Mouse (Mus musculus): ENCODE measurements around the gene Phf14. TPM values are rescaled to one million over a fixed set of nuclear protein-coding genes. Genes with fewer than 3 reads are reported as not detected.

Gene Phf14
- polyA plus RNA-seq, 1 experiment from 2014 or later: 53.5 TPM

DNA sequence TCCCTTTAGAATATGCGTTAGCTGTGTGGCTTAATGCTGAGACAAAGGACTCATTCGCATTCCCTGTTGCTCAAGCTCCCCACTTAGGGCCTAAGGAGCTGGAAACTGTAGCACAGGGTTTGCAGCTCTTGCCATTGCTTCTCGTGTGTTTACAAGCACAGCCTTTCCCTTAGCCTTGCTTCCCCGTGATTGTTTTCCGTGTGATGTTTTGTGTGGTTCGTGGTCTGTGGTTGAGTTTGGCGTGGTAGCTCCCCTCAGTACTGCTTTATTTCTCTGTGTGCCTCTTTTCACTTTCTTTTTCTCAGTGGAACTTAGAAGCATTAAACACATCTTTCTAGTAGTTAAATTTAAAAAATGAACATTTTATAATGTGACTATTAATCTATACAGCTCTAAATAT lies 130.7 kb downstream of the Phf14 start:
- Histone ChIP-seq H3K9me3 (ENCODE audit: control insufficient read depth, low read length) (no peaks in the 10 kb centered on the region), H3K27me3 (ENCODE audit: control insufficient read depth, insufficient read depth, low read depth, low read length) (no peaks in the 10 kb centered on the region), H3K4me1 (replicated peaks; ENCODE audit: control insufficient read depth, insufficient read depth, low read length) (no peaks in the 10 kb centered on the region), H3K27ac (ENCODE audit: low read length) (no peak overlapping the region), H3K9ac (ENCODE audit: low read length) (no peak overlapping the region), H3K36me3 (ENCODE audit: control insufficient read depth, insufficient read depth, low read length) (no peaks in the 10 kb centered on the region), H3K4me2 (ENCODE audit: low read depth, low read length) (no peak overlapping the region), H3K4me3 (ENCODE audit: low read length) (no peak overlapping the region)
- no peak for ATAC-seq (ENCODE audit: low read depth)
- WGBS: 81% methylated on average over 7 of the region's 7 CpGs

DNA sequence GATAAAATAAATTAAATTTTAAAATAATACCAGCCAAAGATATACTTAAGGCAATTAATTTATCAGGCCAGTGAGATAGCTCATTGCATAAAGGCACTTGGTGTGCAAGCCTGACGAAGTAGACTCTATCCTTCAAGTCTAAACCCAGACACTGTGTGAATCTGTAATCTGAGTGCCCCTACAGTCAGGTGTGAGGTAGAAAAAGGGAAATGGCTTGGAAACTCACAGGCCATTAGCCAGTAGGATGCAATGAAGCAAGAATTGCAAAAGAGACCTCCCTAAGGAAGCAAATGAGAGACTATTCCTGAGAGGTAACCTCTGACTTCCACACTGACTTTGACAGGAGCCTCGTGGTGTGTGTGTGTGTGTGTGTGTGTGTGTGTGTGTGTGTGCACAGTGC lies 145.3 kb downstream of the Phf14 start:
- Histone ChIP-seq H3K27me3 (ENCODE audit: control insufficient read depth, insufficient read depth, low read depth, low read length) (no peaks in the 10 kb centered on the region), H3K4me1 (replicated peaks; ENCODE audit: control insufficient read depth, insufficient read depth, low read length) (no peaks in the 10 kb centered on the region), H3K9ac (ENCODE audit: low read length) (no peak overlapping the region), H3K4me3 (ENCODE audit: low read length) (no peak overlapping the region), H3K9me3 (ENCODE audit: control insufficient read depth, low read length) (no peaks in the 10 kb centered on the region), H3K27ac (ENCODE audit: low read length) (no peak overlapping the region), H3K36me3 (ENCODE audit: control insufficient read depth, insufficient read depth, low read length) (peaks cover 3% of the 10 kb centered on the region), H3K4me2 (ENCODE audit: low read depth, low read length) (no peak overlapping the region)
- WGBS: 78% methylated on average over 2 of the region's 2 CpGs
- no peak for ATAC-seq (ENCODE audit: low read depth)

DNA sequence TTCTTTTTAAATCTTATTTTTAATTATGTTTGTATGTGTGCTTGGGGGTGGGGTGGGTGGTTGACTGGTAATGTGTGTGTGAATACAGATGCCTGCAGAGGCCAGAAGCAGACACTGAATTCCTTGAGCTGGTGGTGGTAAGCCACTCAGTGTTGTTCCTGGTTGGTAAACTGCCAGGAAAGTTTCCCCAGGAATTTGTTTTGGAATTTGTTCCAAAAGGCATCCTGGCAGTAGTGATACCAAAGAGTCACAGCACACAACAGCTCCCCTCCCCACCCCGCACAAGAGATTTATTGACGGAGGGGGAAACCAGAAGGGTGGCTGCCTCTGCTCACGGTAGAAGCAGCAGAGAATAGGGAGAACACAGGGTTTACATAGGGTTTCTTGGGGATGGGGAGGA lies 146.5 kb downstream of the Phf14 start:
- 38% methylated on average over 3 of the region's 3 CpGs for WGBS
- H3K36me3 ChIP-seq (ENCODE audit: control insufficient read depth, insufficient read depth, low read length): no peaks in the 10 kb centered on the region; the same call in 1 of the 2 replicates
- no peak overlapping the region for H3K4me2 ChIP-seq (ENCODE audit: low read depth, low read length)
- H3K9me3 ChIP-seq (ENCODE audit: control insufficient read depth, low read length): no peaks in the 10 kb centered on the region
- no peak overlapping the region for H3K9ac ChIP-seq (ENCODE audit: low read length)
- no peaks in the 10 kb centered on the region for H3K4me1 ChIP-seq (replicated peaks; ENCODE audit: control insufficient read depth, insufficient read depth, low read length)
- peak; percentile 76 for ATAC-seq (ENCODE audit: low read depth)
- no peak overlapping the region for H3K27ac ChIP-seq (ENCODE audit: low read length)
- no peaks in the 10 kb centered on the region for H3K27me3 ChIP-seq (ENCODE audit: control insufficient read depth, insufficient read depth, low read depth, low read length)
- H3K4me3 ChIP-seq (ENCODE audit: low read length): no peak overlapping the region

DNA sequence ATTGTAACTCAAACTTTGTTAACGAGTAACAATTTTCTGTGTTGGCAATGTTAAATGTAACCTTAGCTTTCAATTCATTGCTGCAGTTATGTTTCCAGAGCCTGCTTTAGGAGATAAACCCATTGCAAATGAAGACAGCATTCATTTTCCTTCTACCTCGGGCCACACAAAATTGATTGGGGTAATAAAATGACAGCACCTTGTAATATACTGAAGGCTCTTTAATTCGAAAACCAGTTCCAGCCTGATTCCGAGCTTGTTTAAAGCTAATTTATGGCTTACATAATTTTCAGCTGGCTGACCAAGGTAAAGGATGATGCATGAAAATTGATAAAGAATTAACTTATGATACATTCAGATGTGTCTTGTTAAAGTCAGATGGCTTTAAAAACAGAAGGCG lies 151.1 kb downstream of the Phf14 start:
- Histone ChIP-seq H3K4me1 (replicated peaks; ENCODE audit: control insufficient read depth, insufficient read depth, low read length) (no peaks in the 10 kb centered on the region), H3K9ac (ENCODE audit: low read length) (no peak overlapping the region), H3K9me3 (ENCODE audit: control insufficient read depth, low read length) (no peaks in the 10 kb centered on the region), H3K27ac (ENCODE audit: low read length) (no peak overlapping the region), H3K36me3 (ENCODE audit: control insufficient read depth, insufficient read depth, low read length) (peaks cover 2% of the 10 kb centered on the region; the same call in 1 of the 2 replicates), H3K27me3 (ENCODE audit: control insufficient read depth, insufficient read depth, low read depth, low read length) (no peaks in the 10 kb centered on the region), H3K4me3 (ENCODE audit: low read length) (no peak overlapping the region), H3K4me2 (ENCODE audit: low read depth, low read length) (no peak overlapping the region)
- no peak for ATAC-seq (ENCODE audit: low read depth)
- 85% methylated on average over 5 of the region's 5 CpGs for WGBS

DNA sequence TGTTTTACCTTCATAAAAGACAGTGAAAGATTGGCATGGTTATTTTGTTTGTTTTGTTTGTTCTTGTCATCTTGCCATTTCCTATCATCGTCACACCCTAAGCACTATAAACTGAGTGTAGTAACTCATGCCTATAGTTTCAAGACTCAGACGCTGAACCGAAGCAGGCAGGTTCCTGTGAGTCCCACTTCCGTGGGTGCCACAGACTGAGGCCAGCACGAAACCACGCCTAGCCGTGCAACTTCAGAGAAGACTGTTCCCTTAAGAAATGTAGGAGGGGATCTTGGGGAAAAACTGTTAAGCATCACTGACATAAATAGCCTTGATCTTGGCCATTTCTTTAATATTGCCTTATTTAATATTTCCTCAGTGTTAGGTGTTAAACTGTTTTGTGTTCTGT lies 152.4 kb downstream of the Phf14 start:
- no peak overlapping the region for H3K27ac ChIP-seq (ENCODE audit: low read length)
- no peak for ATAC-seq (ENCODE audit: low read depth)
- no peaks in the 10 kb centered on the region for H3K9me3 ChIP-seq (ENCODE audit: control insufficient read depth, low read length)
- H3K9ac ChIP-seq (ENCODE audit: low read length): no peak overlapping the region
- no peaks in the 10 kb centered on the region for H3K4me1 ChIP-seq (replicated peaks; ENCODE audit: control insufficient read depth, insufficient read depth, low read length)
- H3K4me2 ChIP-seq (ENCODE audit: low read depth, low read length): no peak overlapping the region
- 76% methylated on average over 7 of the region's 7 CpGs for WGBS
- no peaks in the 10 kb centered on the region for H3K27me3 ChIP-seq (ENCODE audit: control insufficient read depth, insufficient read depth, low read depth, low read length)
- H3K4me3 ChIP-seq (ENCODE audit: low read length): no peak overlapping the region
- H3K36me3 ChIP-seq (ENCODE audit: control insufficient read depth, insufficient read depth, low read length): peaks cover 2% of the 10 kb centered on the region; the same call in 1 of the 2 replicates

DNA sequence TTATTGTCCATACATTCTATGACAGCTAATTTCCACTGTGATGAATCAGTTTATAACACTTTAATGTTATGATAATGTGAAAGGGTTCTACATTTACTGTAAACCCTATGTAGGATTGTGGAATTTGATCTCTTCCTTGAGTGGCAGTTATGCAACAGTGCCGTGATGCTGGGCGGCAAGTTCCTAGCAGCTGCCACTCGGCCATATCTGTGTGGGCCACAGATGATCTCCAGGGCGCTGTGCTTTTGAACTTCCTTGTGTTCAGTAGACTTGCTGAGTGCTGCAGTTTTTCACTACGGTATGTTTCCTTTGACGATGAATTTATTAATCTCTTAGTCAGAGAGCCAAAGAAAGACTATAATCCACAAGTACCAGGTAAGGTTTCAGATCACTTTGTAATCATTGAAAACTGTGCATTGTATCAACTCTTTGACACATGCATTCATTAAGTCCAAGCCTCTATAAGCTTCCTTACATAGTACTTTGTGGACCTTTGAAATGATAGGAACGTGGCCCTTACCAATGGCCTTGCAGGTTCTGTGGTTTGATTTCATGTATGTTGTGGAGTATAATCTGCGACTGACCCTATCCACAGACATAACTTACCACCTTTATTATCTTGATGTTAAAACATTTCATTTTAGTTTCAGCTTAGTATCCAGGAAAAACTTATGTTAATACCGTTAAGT lies 153.0 kb downstream of the Phf14 start:
- ATAC-seq (ENCODE audit: low read depth): peak; percentile 43; the same call in 1 of the 2 replicates
- no peak overlapping the region for H3K4me2 ChIP-seq (ENCODE audit: low read depth, low read length)
- H3K27ac ChIP-seq (ENCODE audit: low read length): no peak overlapping the region
- no peak overlapping the region for H3K4me3 ChIP-seq (ENCODE audit: low read length)
- H3K9me3 ChIP-seq (ENCODE audit: control insufficient read depth, low read length): no peaks in the 10 kb centered on the region
- 0 out of 2 replicates have a peak, but pooled peaks cover 2% of the 10 kb centered on the region for H3K36me3 ChIP-seq (ENCODE audit: control insufficient read depth, insufficient read depth, low read length)
- WGBS: 75% methylated on average over 9 of the region's 9 CpGs
- no peaks in the 10 kb centered on the region for H3K4me1 ChIP-seq (replicated peaks; ENCODE audit: control insufficient read depth, insufficient read depth, low read length)
- H3K9ac ChIP-seq (ENCODE audit: low read length): no peak overlapping the region
- no peaks in the 10 kb centered on the region for H3K27me3 ChIP-seq (ENCODE audit: control insufficient read depth, insufficient read depth, low read depth, low read length)

DNA sequence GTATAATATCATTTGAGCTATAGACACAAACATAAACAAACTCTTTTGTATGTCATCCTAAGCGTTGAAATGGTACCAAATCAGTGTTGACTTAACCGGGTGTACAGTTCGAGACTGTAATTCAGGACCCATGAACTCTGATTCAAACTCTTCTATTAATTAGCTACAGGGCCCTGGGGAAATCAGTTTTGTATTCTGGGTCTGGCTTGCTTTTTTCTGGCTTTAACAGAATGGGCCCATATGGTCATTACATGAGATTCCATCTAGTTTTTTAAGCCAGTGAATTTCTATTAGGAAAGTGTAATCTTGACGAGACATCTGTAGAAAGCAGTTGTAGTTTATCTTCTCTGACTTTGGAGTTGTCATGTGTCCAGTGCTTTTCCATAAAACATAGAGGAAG lies 160.3 kb downstream of the Phf14 start:
- no peak for ATAC-seq (ENCODE audit: low read depth)
- Histone ChIP-seq H3K4me3 (ENCODE audit: low read length) (no peak overlapping the region), H3K27ac (ENCODE audit: low read length) (no peak overlapping the region), H3K9me3 (ENCODE audit: control insufficient read depth, low read length) (no peaks in the 10 kb centered on the region), H3K4me2 (ENCODE audit: low read depth, low read length) (no peak overlapping the region), H3K9ac (ENCODE audit: low read length) (no peak overlapping the region), H3K36me3 (ENCODE audit: control insufficient read depth, insufficient read depth, low read length) (no peaks in the 10 kb centered on the region), H3K27me3 (ENCODE audit: control insufficient read depth, insufficient read depth, low read depth, low read length) (no peaks in the 10 kb centered on the region), H3K4me1 (replicated peaks; ENCODE audit: control insufficient read depth, insufficient read depth, low read length) (no peaks in the 10 kb centered on the region; the same call in 1 of the 2 replicates)
- 81% methylated on average over 4 of the region's 4 CpGs for WGBS

DNA sequence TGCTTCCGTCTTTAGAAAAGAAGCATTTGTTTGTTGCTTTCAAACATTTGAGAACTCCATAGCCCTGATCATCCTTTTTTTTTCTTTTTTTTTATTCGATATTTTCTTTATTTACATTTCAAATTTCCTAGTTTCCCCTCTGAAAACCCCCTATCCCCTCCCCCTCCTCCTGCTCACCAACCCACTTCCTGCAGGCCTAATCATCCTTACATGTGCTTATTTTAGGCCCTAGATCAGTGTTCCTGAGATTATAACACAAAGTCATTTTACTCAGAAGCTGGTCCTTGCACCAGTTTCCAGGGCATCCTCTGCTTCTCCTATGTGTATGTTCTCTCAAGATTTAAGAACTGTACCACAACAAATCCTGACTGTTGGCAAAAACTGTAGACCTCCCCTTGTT lies 161.7 kb downstream of the Phf14 start:
- no peaks in the 10 kb centered on the region for H3K27me3 ChIP-seq (ENCODE audit: control insufficient read depth, insufficient read depth, low read depth, low read length)
- no peak overlapping the region for H3K27ac ChIP-seq (ENCODE audit: low read length)
- no peak overlapping the region for H3K9ac ChIP-seq (ENCODE audit: low read length)
- WGBS: 64% methylated on average over 2 of the region's 2 CpGs
- no peaks in the 10 kb centered on the region for H3K9me3 ChIP-seq (ENCODE audit: control insufficient read depth, low read length)
- H3K4me3 ChIP-seq (ENCODE audit: low read length): no peak overlapping the region
- no peaks in the 10 kb centered on the region for H3K36me3 ChIP-seq (ENCODE audit: control insufficient read depth, insufficient read depth, low read length)
- no peaks in the 10 kb centered on the region; the same call in 1 of the 2 replicates for H3K4me1 ChIP-seq (replicated peaks; ENCODE audit: control insufficient read depth, insufficient read depth, low read length)
- no peak overlapping the region for H3K4me2 ChIP-seq (ENCODE audit: low read depth, low read length)
- ATAC-seq (ENCODE audit: low read depth): no peak

DNA sequence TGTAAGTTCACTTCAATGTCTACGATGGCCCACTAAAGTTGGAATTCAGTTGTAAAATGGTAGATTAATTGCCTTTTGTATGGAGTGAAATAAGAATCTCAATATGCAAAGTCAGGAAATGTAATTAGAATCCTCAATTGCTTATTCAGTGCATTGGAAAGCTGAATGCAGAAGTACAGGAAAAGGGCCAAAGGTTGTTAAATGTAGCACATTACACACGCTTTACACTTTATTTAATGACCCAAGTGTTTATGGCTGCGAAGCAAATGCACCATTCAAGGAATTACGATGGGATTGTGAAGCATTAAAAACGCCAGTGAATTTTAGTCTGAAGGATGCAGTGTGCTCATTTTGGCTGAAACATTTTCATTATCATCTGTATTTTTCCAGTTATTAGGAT lies 167.0 kb downstream of the Phf14 start:
- ATAC-seq (ENCODE audit: low read depth): no peak
- Histone ChIP-seq H3K4me2 (ENCODE audit: low read depth, low read length) (no peak overlapping the region), H3K27ac (ENCODE audit: low read length) (no peak overlapping the region), H3K9me3 (ENCODE audit: control insufficient read depth, low read length) (no peaks in the 10 kb centered on the region), H3K4me3 (ENCODE audit: low read length) (no peak overlapping the region), H3K4me1 (replicated peaks; ENCODE audit: control insufficient read depth, insufficient read depth, low read length) (no peaks in the 10 kb centered on the region; the same call in 1 of the 2 replicates), H3K27me3 (ENCODE audit: control insufficient read depth, insufficient read depth, low read depth, low read length) (no peaks in the 10 kb centered on the region), H3K36me3 (ENCODE audit: control insufficient read depth, insufficient read depth, low read length) (no peaks in the 10 kb centered on the region), H3K9ac (ENCODE audit: low read length) (no peak overlapping the region)
- WGBS: 90% methylated on average over 5 of the region's 5 CpGs
